Mouse (Mus musculus) CH12.LX (cell line): ENCODE results near the gene Bend3.

ENCODE experiments used
- EP300 ChIP-seq: IDR thresholded peaks from 2 replicates; pipeline ENCODE4 v1.6.1; 2011; ENCODE audit warnings: low read length, improper control_type of control experiment
- MAX ChIP-seq: IDR thresholded peaks from 2 replicates; pipeline ENCODE4 v1.6.1; 2011; ENCODE audit warnings: low read length, improper control_type of control experiment
- POLR2A ChIP-seq: IDR thresholded peaks from 2 replicates; pipeline ENCODE4 v1.6.1; 2011; ENCODE audit warnings: low read depth, mild to moderate bottlenecking, improper control_type of control experiment, low read length
- ZC3H11A ChIP-seq: IDR thresholded peaks from 2 replicates; pipeline ENCODE4 v1.6.1; 2012; ENCODE audit warnings: low read depth, mild to moderate bottlenecking, inconsistent platforms, low read length, improper control_type of control experiment

GRCm38 (mm10) chr10:43507051-43507450, 28.4 kb downstream of the Bend3 start:
- no peak for TF ChIP-seq MAX
- no peak for TF ChIP-seq EP300
- TF ChIP-seq ZC3H11A = no peak
- no peak for TF ChIP-seq POLR2A
